Comparison of ENCODE assay signal across 22 mouse cellular contexts in genomic region chr19:54068447-54068846, GRCm38 (mm10). TPM values are rescaled to one million over a fixed set of nuclear protein-coding genes. Genes with fewer than 3 reads are reported as not detected.
DNase-seq lines count a peak whose midpoint lies in the region; ATAC-seq lines count a peak whose summit lies in the region.
"Had no signal": no experiment of that assay in that cellular context is flagged by ENCODE, and none has a peak within 500 bp of the region (broad histone marks: within the 10 kb centered on the region; RNA-seq: fewer than 3 reads in every experiment).

No protein-coding gene starts in this region.

- H3K4me2 ChIP-seq in intestine, embryonic 16.5 days (ENCODE audit: low read depth, low read length) = no peak overlapping the region
- H3K4me2 ChIP-seq in hindbrain, embryonic 13.5 days = no peak overlapping the region
- H3K4me2 ChIP-seq: embryonic facial prominence, embryonic 12.5 days; forebrain, embryonic 13.5 days; forebrain, embryonic 15.5 days had no signal

- H3K9me3 ChIP-seq in intestine, embryonic 16.5 days (ENCODE audit: control insufficient read depth, low read length) = no peaks in the 10 kb centered on the region; the same call in 1 of the 2 replicates
- H3K9me3 ChIP-seq in hindbrain, embryonic 13.5 days = no peaks in the 10 kb centered on the region
- H3K9me3 ChIP-seq: embryonic facial prominence, embryonic 10.5 days; embryonic facial prominence, embryonic 12.5 days; forebrain, embryonic 13.5 days; forebrain, embryonic 15.5 days; G1E had no signal

- DNase-seq in ZHBTc4 (ENCODE audit: low read depth, low spot score) = peak; percentile 22
- DNase-seq in gastrocnemius, postnatal 10 days = no peak
- DNase-seq: adrenal gland, adult 8-10 months; adrenal gland, postnatal 14 days; adrenal gland, postnatal 36 days; cerebellum, adult 11-12 months; cerebellum, adult 2 months; cerebellum, adult 9-10 months; cerebellum, postnatal 10 days; cerebellum, postnatal 25 days; forebrain, postnatal 0 days had no signal

- H3K36me3 ChIP-seq in intestine, embryonic 16.5 days (ENCODE audit: control insufficient read depth, insufficient read depth, low read length) = no peaks in the 10 kb centered on the region
- H3K36me3 ChIP-seq in hindbrain, embryonic 13.5 days = no peaks in the 10 kb centered on the region
- H3K36me3 ChIP-seq: embryonic facial prominence, embryonic 10.5 days; embryonic facial prominence, embryonic 12.5 days; forebrain, embryonic 15.5 days; G1E had no signal

- ATAC-seq in intestine, embryonic 16.5 days = peak; percentile 83
- ATAC-seq in hindbrain, embryonic 13.5 days (ENCODE audit: low FRiP score) = no peak
- no peak for ATAC-seq in CD4-positive, CD25-positive, alpha-beta regulatory T cell, adult 4 months
- ATAC-seq: activated CD4-positive, CD25-positive, alpha-beta regulatory T cell, adult 4 months; forebrain, embryonic 13.5 days; forebrain, embryonic 15.5 days; forebrain, postnatal 0 days; Patski had no signal

- no peak overlapping the region for H3K4me3 ChIP-seq in intestine, embryonic 16.5 days (ENCODE audit: low read length)
- H3K4me3 ChIP-seq in hindbrain, embryonic 13.5 days = no peak overlapping the region
- H3K4me3 ChIP-seq: embryonic facial prominence, embryonic 10.5 days; embryonic facial prominence, embryonic 12.5 days; forebrain, embryonic 13.5 days; forebrain, embryonic 15.5 days had no signal

- WGBS in intestine, embryonic 16.5 days = 63% methylated on average over 7 of the region's 7 CpGs
- 82% methylated on average over 7 of the region's 7 CpGs for WGBS in hindbrain, embryonic 13.5 days

- peaks cover 4% of the 10 kb centered on the region; the same call in 1 of the 2 replicates for H3K4me1 ChIP-seq in intestine, embryonic 16.5 days (ENCODE audit: control insufficient read depth, insufficient read depth, low read length)
- H3K4me1 ChIP-seq in hindbrain, embryonic 13.5 days (replicated peaks) = no peaks in the 10 kb centered on the region
- H3K4me1 ChIP-seq: embryonic facial prominence, embryonic 10.5 days; embryonic facial prominence, embryonic 12.5 days; forebrain, embryonic 13.5 days; forebrain, embryonic 15.5 days had no signal

- H3K9ac ChIP-seq in intestine, embryonic 16.5 days (ENCODE audit: low read depth, low read length) = no peak overlapping the region
- H3K9ac ChIP-seq in hindbrain, embryonic 13.5 days = no peak overlapping the region
- H3K9ac ChIP-seq: embryonic facial prominence, embryonic 12.5 days; forebrain, embryonic 13.5 days; forebrain, embryonic 15.5 days; forebrain, postnatal 0 days had no signal

- H3K27me3 ChIP-seq in intestine, embryonic 16.5 days (replicated peaks; ENCODE audit: control insufficient read depth, insufficient read depth, low read length) = no peaks in the 10 kb centered on the region
- no peaks in the 10 kb centered on the region for H3K27me3 ChIP-seq in hindbrain, embryonic 13.5 days
- H3K27me3 ChIP-seq: CH12.LX; embryonic facial prominence, embryonic 12.5 days; forebrain, embryonic 13.5 days; forebrain, embryonic 15.5 days had no signal

- H3K27ac ChIP-seq in intestine, embryonic 16.5 days (ENCODE audit: low read length) = peak overlapping the region; percentile 19; the same call in 1 of the 2 replicates
- no peak overlapping the region for H3K27ac ChIP-seq in hindbrain, embryonic 13.5 days
- H3K27ac ChIP-seq: embryonic facial prominence, embryonic 10.5 days; embryonic facial prominence, embryonic 12.5 days; forebrain, embryonic 13.5 days; forebrain, embryonic 15.5 days had no signal

RNA-seq across cellular contexts. Expression of gene Adra2a, which starts 24.5 kb away (rescaled TPM):
- polyA plus RNA-seq in intestine, embryonic 16.5 days (2015; fragmentation: Nextera tagmentation; extraction: Ambion mirVana) = 0.79 and 0.84 TPM in 2 replicates
- polyA plus RNA-seq in hindbrain, embryonic 13.5 days (2015; fragmentation: Nextera tagmentation; extraction: Ambion mirVana) = 3.3 and 4.1 TPM in 2 replicates
- 1 to 10 TPM in 1 of 2 experiments, under 1 TPM in 1; 0.94 to 1.3 TPM for total RNA-seq in gastrocnemius, postnatal 10 days (2021)
- not detected for polyA plus RNA-seq in CD4-positive, CD25-positive, alpha-beta regulatory T cell, adult 4 months (2017; shearing (Covaris generic))
- polyA plus RNA-seq: activated CD4-positive, CD25-positive, alpha-beta regulatory T cell, adult 4 months had no signal
